Mouse (Mus musculus) thymus, adult 2 months (tissue): ENCODE results near the gene Shisal1. TPM values are rescaled to one million over a fixed set of nuclear protein-coding genes. Genes with fewer than 3 reads are reported as not detected.

Experiments used
- DNase-seq: peaks from one replicate; pipeline ENCODE4 v3.0.0; 2021
- H3K27ac ChIP-seq: fragments of 200-500 bp; 2 replicates; pipeline ENCODE4 v1.5.1; 2012; ENCODE audit warnings: low read length, control low read depth; ENCODE audit not compliant: control insufficient read depth, insufficient read depth
- H3K27me3 ChIP-seq: fragments of 200-500 bp; 2 replicates; pipeline ENCODE4 v1.6.1; 2012; ENCODE audit warnings: mild to moderate bottlenecking, low read length, moderate library complexity, mixed read lengths; ENCODE audit not compliant: control insufficient read depth, insufficient read depth
- H3K36me3 ChIP-seq: fragments of 200-500 bp; 2 replicates; pipeline ENCODE4 v1.6.1; 2012; ENCODE audit warnings: mild to moderate bottlenecking, low read length, moderate library complexity; ENCODE audit not compliant: control insufficient read depth, insufficient read depth
- H3K4me1 ChIP-seq: fragments of 200-500 bp; replicated peaks from 2 replicates; pipeline ENCODE4 v1.6.1; 2012; ENCODE audit warnings: low read length; ENCODE audit not compliant: control insufficient read depth, insufficient read depth
- H3K4me3 ChIP-seq: fragments of 200-500 bp; 2 replicates; pipeline ENCODE4 v1.5.1; 2012; ENCODE audit warnings: mild to moderate bottlenecking, low read length, control low read depth, moderate library complexity; ENCODE audit not compliant: control insufficient read depth, insufficient read depth
- CTCF ChIP-seq: fragments of 200-500 bp; IDR thresholded peaks from 2 replicates; pipeline ENCODE4 v1.5.1; 2012; ENCODE audit warnings: mild to moderate bottlenecking, control low read depth, low read length, moderate library complexity, borderline replicate concordance; ENCODE audit not compliant: control insufficient read depth, poor library complexity, insufficient read depth; ENCODE audit errors: extremely low read depth
- POLR2A ChIP-seq: fragments of 200-500 bp; IDR thresholded peaks from 2 replicates; pipeline ENCODE4 v1.6.1; 2012; ENCODE audit warnings: mild to moderate bottlenecking, low read length, control low read depth, moderate library complexity; ENCODE audit not compliant: control insufficient read depth, poor library complexity, insufficient read depth; ENCODE audit errors: extremely low read depth
- WGBS: fragments of 180-500 bp; shearing (Covaris S2); methylation state at CpG from one replicate; pipeline ENCODE4 v1.1.7; 2018; 5-methylcytosine and 5-hydroxymethylcytosine counted together
- polyA plus RNA-seq: library from polyadenylated mRNA; depleted of rRNA; stranded (reverse); fragments of >200 nt; gene quantifications from 2 replicates; pipeline ENCODE4 v1.2.3, GENCODE M21; 2012

Gene Shisal1
- polyA plus RNA-seq, 1 experiment, result 9.3 TPM

- H3K36me3 ChIP-seq, result no peaks in the 10 kb centered on the region
- H3K4me1 ChIP-seq, result no peaks in the 10 kb centered on the region
- no peak for DNase-seq
- H3K27me3 ChIP-seq, result no peaks in the 10 kb centered on the region
- WGBS, result 97% methylated on average over 3 of the region's 3 CpGs
- H3K4me3 ChIP-seq, result no peak overlapping the region
- H3K27ac ChIP-seq, result no peak overlapping the region
- TF ChIP-seq POLR2A (no peak), CTCF (no peak)
These were observed 82.2 kb downstream of the Shisal1 start for GRCm38 (mm10) chr15:84364746-84365145.

GRCm38 (mm10) chr15:84355081-84355480 is 91.8 kb downstream of the Shisal1 start:
- 4% methylated on average over 5 of the region's 5 CpGs for WGBS
- peaks cover 30% of the 10 kb centered on the region for H3K4me1 ChIP-seq
- TF ChIP-seq CTCF, result no peak
- no peak for TF ChIP-seq POLR2A
- no peaks in the 10 kb centered on the region for H3K36me3 ChIP-seq
- DNase-seq, result peak; percentile 31
- no peak overlapping the region for H3K4me3 ChIP-seq
- H3K27ac ChIP-seq, result peak overlapping the region; percentile 85
- no peaks in the 10 kb centered on the region for H3K27me3 ChIP-seq

GRCm38 (mm10) chr15:84351915-84352844 is 94.7 kb downstream of the Shisal1 start:
- TF ChIP-seq CTCF (no peak), POLR2A (no peak)
- Histone ChIP-seq H3K36me3 (peaks cover 1% of the 10 kb centered on the region; the same call in 1 of the 2 replicates), H3K27me3 (no peaks in the 10 kb centered on the region), H3K27ac (no peak overlapping the region), H3K4me1 (peaks cover 30% of the 10 kb centered on the region), H3K4me3 (no peak overlapping the region)
- WGBS, result 95% methylated on average over 21 of the region's 21 CpGs
- no peak for DNase-seq

- peaks cover 5% of the 10 kb centered on the region; the same call in 1 of the 2 replicates for H3K36me3 ChIP-seq
These were observed 95.6 kb downstream of the Shisal1 start for GRCm38 (mm10) chr15:84351342-84351741.

GRCm38 (mm10) chr15:84349915-84350738 is 96.8 kb downstream of the Shisal1 start:
- TF ChIP-seq POLR2A (no peak), CTCF (no peak)
- peaks cover 20% of the 10 kb centered on the region for H3K4me1 ChIP-seq
- no peak for DNase-seq
- H3K27ac ChIP-seq, result no peak overlapping the region
- no peaks in the 10 kb centered on the region for H3K27me3 ChIP-seq
- WGBS, result 57% methylated on average over 14 of the region's 14 CpGs
- peaks cover 7% of the 10 kb centered on the region; the same call in 1 of the 2 replicates for H3K36me3 ChIP-seq
- no peak overlapping the region for H3K4me3 ChIP-seq

More at GRCm38 (mm10) chr15:84351342-84351741, 95.6 kb downstream of the Shisal1 start:
- DNase-seq, result no peak
- Histone ChIP-seq H3K27ac (no peak overlapping the region), H3K27me3 (no peaks in the 10 kb centered on the region), H3K4me1 (peaks cover 29% of the 10 kb centered on the region), H3K4me3 (no peak overlapping the region)
- WGBS, result 38% methylated on average over 7 of the region's 7 CpGs
- TF ChIP-seq POLR2A, result no peak
- TF ChIP-seq CTCF, result no peak

- H3K27me3 ChIP-seq, result no peaks in the 10 kb centered on the region
- H3K4me1 ChIP-seq, result peaks cover 10% of the 10 kb centered on the region
- H3K4me3 ChIP-seq, result no peak overlapping the region
- peaks cover 8% of the 10 kb centered on the region for H3K36me3 ChIP-seq
- no peak overlapping the region for H3K27ac ChIP-seq
- no peak for DNase-seq
- no peak for TF ChIP-seq POLR2A
- no peak for TF ChIP-seq CTCF
- over 99% methylated on average over 4 of the region's 4 CpGs for WGBS
These were observed 98.1 kb downstream of the Shisal1 start for GRCm38 (mm10) chr15:84348769-84349168.
